Mouse (Mus musculus) cerebellum, postnatal 4 days (tissue): Measurements from ENCODE around the gene Marc1.

Experiments used
- DNase-seq, 2 experiments: peaks; one replicate each; pipeline ENCODE4 v3.0.0; 2022; ENCODE audit warnings: low spot score in 2 of 2, mixed read lengths in 1 of 2

Marc1 gene

DNA sequence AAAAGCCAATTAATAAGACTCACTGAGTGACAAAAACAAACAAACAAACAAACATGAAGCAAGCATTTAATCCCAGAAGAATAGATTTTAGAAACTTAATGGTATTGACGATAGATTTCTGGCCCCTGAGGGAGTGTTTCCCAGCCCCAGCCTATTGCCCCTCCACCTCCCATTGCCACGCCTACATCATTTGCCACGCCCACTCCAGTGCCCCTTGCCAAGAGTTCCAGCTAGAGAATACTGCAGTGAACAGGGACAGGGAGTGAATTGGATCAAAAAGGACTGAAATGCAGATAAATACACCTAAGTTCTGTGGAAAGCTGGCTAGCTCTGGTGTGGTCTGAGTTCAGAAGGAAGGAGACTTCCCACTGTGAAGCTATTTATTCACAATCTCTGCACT lies 47.2 kb downstream of the Marc1 start:
- no peak for DNase-seq

- no peak for DNase-seq
Measured at GRCm38 (mm10) chr1:184762941-184763340, 48.2 kb downstream of the Marc1 start.

- DNase-seq, result no peak
Measured at GRCm38 (mm10) chr1:184761988-184762387, 49.1 kb downstream of the Marc1 start.

- DNase-seq, result no peak
Measured at GRCm38 (mm10) chr1:184752671-184753070, 58.4 kb downstream of the Marc1 start.

GRCm38 (mm10) chr1:184750114-184750664 lies 60.9 kb downstream of the Marc1 start:
- no peak for DNase-seq

- DNase-seq, result no peak
Measured at GRCm38 (mm10) chr1:184748692-184749152, 62.4 kb downstream of the Marc1 start.

GRCm38 (mm10) chr1:184737876-184738479 lies 73.1 kb downstream of the Marc1 start:
- peak in 1 of 2 experiments; percentile 53 for DNase-seq

GRCm38 (mm10) chr1:184737228-184737627 lies 73.9 kb downstream of the Marc1 start:
- DNase-seq, result no peak
